Mouse (Mus musculus) embryonic facial prominence, embryonic 12.5 days (tissue): ENCODE data around the gene Xpo1. TPM values are rescaled to one million over a fixed set of nuclear protein-coding genes. Genes with fewer than 3 reads are reported as not detected.
"Not testable (repeated sequence)": the region's sequence is repeated elsewhere in the genome, so short reads cannot be mapped to it uniquely, and the experiment has no call there.

ENCODE experiments used
- ATAC-seq: fragments of 200-750 bp; cut with Nextera tagmentation; 2 replicates; pipeline ENCODE4 v1.8.0; 2017; ENCODE audit not compliant: insufficient number of reproducible peaks, insufficient read depth, low FRiP score, low TSS enrichment
- H3K27ac ChIP-seq: fragments of 300-500 bp; sonication (generic); 2 replicates; pipeline ENCODE4 v1.5.1; 2016; ENCODE audit warnings: mild to moderate bottlenecking
- H3K27me3 ChIP-seq: fragments of 300-500 bp; sonication (generic); 2 replicates; pipeline ENCODE4 v1.6.1; 2016; ENCODE audit warnings: mild to moderate bottlenecking, moderate library complexity
- H3K36me3 ChIP-seq: fragments of 300-500 bp; sonication (generic); 2 replicates; pipeline ENCODE4 v1.6.1; 2016; ENCODE audit warnings: mild to moderate bottlenecking
- H3K4me1 ChIP-seq: fragments of 300-500 bp; sonication (generic); 2 replicates; pipeline ENCODE4 v1.6.1; 2016
- H3K4me2 ChIP-seq: fragments of 300-500 bp; sonication (generic); replicated peaks from 2 replicates; pipeline ENCODE4 v1.6.1; 2016; ENCODE audit warnings: mild to moderate bottlenecking, moderate library complexity
- H3K4me3 ChIP-seq: fragments of 300-500 bp; sonication (generic); 2 replicates; pipeline ENCODE4 v1.5.1; 2016; ENCODE audit warnings: mild to moderate bottlenecking
- H3K9ac ChIP-seq: fragments of 300-500 bp; sonication (generic); 2 replicates; pipeline ENCODE4 v1.6.1; 2016; ENCODE audit warnings: mild to moderate bottlenecking, moderate library complexity
- H3K9me3 ChIP-seq: fragments of 300-500 bp; sonication (generic); 2 replicates; pipeline ENCODE4 v1.6.1; 2016; ENCODE audit warnings: mild to moderate bottlenecking, moderate library complexity
- WGBS: fragments of 180-500 bp; shearing (Covaris S2); methylation state at CpG from one replicate; pipeline ENCODE4 v1.1.7; 2016; 5-methylcytosine and 5-hydroxymethylcytosine counted together
- polyA plus RNA-seq: library from polyadenylated mRNA; unstranded; fragments of >200 nt; fragmentation: Nextera tagmentation; extraction: Ambion mirVana; gene quantifications from 2 replicates; pipeline ENCODE4 v1.2.1, GENCODE M21; 2016

Gene Xpo1
- polyA plus RNA-seq, 1 experiment from 2014 or later, result 182 TPM

GRCm38 (mm10) chr11:23259073-23259472 lies 3.2 kb downstream of the Xpo1 start:
- Histone ChIP-seq H3K9me3 (no peaks in the 10 kb centered on the region), H3K4me1 (peaks cover 13% of the 10 kb centered on the region), H3K36me3 (peaks cover 27% of the 10 kb centered on the region), H3K9ac (no peak overlapping the region), H3K4me2 (peak overlapping the region; percentile 23), H3K27me3 (no peaks in the 10 kb centered on the region), H3K4me3 (peak overlapping the region; percentile 11; the same call in 1 of the 2 replicates), H3K27ac (no peak overlapping the region)
- no peak for ATAC-seq
- WGBS, result 92% methylated on average over 4 of the region's 4 CpGs

- peaks cover 30% of the 10 kb centered on the region for H3K36me3 ChIP-seq
- WGBS, result 76% methylated on average over 1 of the region's 1 CpGs
- peak overlapping the region; percentile 13; the same call in 1 of the 2 replicates for H3K4me2 ChIP-seq
- H3K4me3 ChIP-seq, result no peak overlapping the region
- peaks cover 13% of the 10 kb centered on the region for H3K4me1 ChIP-seq
- no peak overlapping the region for H3K9ac ChIP-seq
- no peak for ATAC-seq
- no peaks in the 10 kb centered on the region for H3K9me3 ChIP-seq
- no peaks in the 10 kb centered on the region for H3K27me3 ChIP-seq
- H3K27ac ChIP-seq, result no peak overlapping the region
Observed at GRCm38 (mm10) chr11:23259481-23259880, 3.6 kb downstream of the Xpo1 start.

GRCm38 (mm10) chr11:23260186-23260585 lies 4.3 kb downstream of the Xpo1 start:
- Histone ChIP-seq H3K27ac (no peak overlapping the region), H3K27me3 (no peaks in the 10 kb centered on the region), H3K4me2 (no peak overlapping the region), H3K9ac (no peak overlapping the region), H3K36me3 (peaks cover 37% of the 10 kb centered on the region), H3K9me3 (no peaks in the 10 kb centered on the region), H3K4me3 (no peak overlapping the region), H3K4me1 (peaks cover 13% of the 10 kb centered on the region)
- WGBS, result 98% methylated on average over 1 of the region's 1 CpGs
- ATAC-seq, result no peak

GRCm38 (mm10) chr11:23261490-23261889 lies 5.6 kb downstream of the Xpo1 start:
- no peak overlapping the region for H3K4me2 ChIP-seq
- peaks cover 13% of the 10 kb centered on the region for H3K4me1 ChIP-seq
- no peaks in the 10 kb centered on the region for H3K9me3 ChIP-seq
- ATAC-seq, result no peak
- H3K36me3 ChIP-seq, result peaks cover 49% of the 10 kb centered on the region
- H3K9ac ChIP-seq, result no peak overlapping the region
- H3K4me3 ChIP-seq, result no peak overlapping the region
- 85% methylated on average over 3 of the region's 3 CpGs for WGBS
- no peaks in the 10 kb centered on the region for H3K27me3 ChIP-seq
- H3K27ac ChIP-seq, result no peak overlapping the region

- no peak overlapping the region for H3K9ac ChIP-seq
- no peaks in the 10 kb centered on the region for H3K9me3 ChIP-seq
- no peak for ATAC-seq
- H3K4me2 ChIP-seq, result no peak overlapping the region
- H3K27ac ChIP-seq, result no peak overlapping the region
- peaks cover 52% of the 10 kb centered on the region for H3K36me3 ChIP-seq
- no peak overlapping the region for H3K4me3 ChIP-seq
- no peaks in the 10 kb centered on the region for H3K27me3 ChIP-seq
- no peaks in the 10 kb centered on the region for H3K4me1 ChIP-seq
Observed at GRCm38 (mm10) chr11:23264949-23265348, 9.1 kb downstream of the Xpo1 start.

GRCm38 (mm10) chr11:23271770-23272724 lies 16.2 kb downstream of the Xpo1 start:
- Histone ChIP-seq H3K9me3 (no peaks in the 10 kb centered on the region), H3K36me3 (peaks cover 54% of the 10 kb centered on the region), H3K4me2 (no peak overlapping the region), H3K27ac (no peak overlapping the region), H3K27me3 (no peaks in the 10 kb centered on the region), H3K9ac (no peak overlapping the region), H3K4me3 (no peak overlapping the region), H3K4me1 (no peaks in the 10 kb centered on the region)
- WGBS, result 81% methylated on average over 4 of the region's 4 CpGs
- no peak for ATAC-seq

- ATAC-seq, result no peak
- Histone ChIP-seq H3K4me2 (no peak overlapping the region), H3K27ac (no peak overlapping the region), H3K4me3 (no peak overlapping the region), H3K4me1 (no peaks in the 10 kb centered on the region), H3K27me3 (no peaks in the 10 kb centered on the region), H3K9me3 (no peaks in the 10 kb centered on the region), H3K9ac (no peak overlapping the region), H3K36me3 (peaks cover 75% of the 10 kb centered on the region)
- 87% methylated on average over 3 of the region's 3 CpGs for WGBS
Observed at GRCm38 (mm10) chr11:23275780-23276179, 19.9 kb downstream of the Xpo1 start.

- ATAC-seq, result no peak
- Histone ChIP-seq H3K4me1 (no peaks in the 10 kb centered on the region), H3K36me3 (peaks cover 80% of the 10 kb centered on the region), H3K4me2 (no peak overlapping the region), H3K9ac (no peak overlapping the region), H3K9me3 (no peaks in the 10 kb centered on the region), H3K27me3 (no peaks in the 10 kb centered on the region), H3K27ac (no peak overlapping the region), H3K4me3 (no peak overlapping the region)
- WGBS, result 96% methylated on average over 4 of the region's 4 CpGs
Observed at GRCm38 (mm10) chr11:23284469-23284868, 28.6 kb downstream of the Xpo1 start.

GRCm38 (mm10) chr11:23288866-23289265 lies 33.0 kb downstream of the Xpo1 start:
- 93% methylated on average over 4 of the region's 4 CpGs for WGBS
- not testable (repeated sequence) for H3K4me1 ChIP-seq, ATAC-seq, H3K9me3 ChIP-seq, H3K9ac ChIP-seq, H3K27ac ChIP-seq, H3K27me3 ChIP-seq, H3K4me2 ChIP-seq, H3K4me3 ChIP-seq
- peaks cover 83% of the 10 kb centered on the region for H3K36me3 ChIP-seq

- Histone ChIP-seq H3K36me3 (peaks cover 60% of the 10 kb centered on the region), H3K9me3 (no peaks in the 10 kb centered on the region), H3K4me1 (no peaks in the 10 kb centered on the region), H3K27ac (no peak overlapping the region), H3K27me3 (no peaks in the 10 kb centered on the region), H3K9ac (no peak overlapping the region), H3K4me3 (no peak overlapping the region), H3K4me2 (no peak overlapping the region)
- ATAC-seq, result no peak
- 98% methylated on average over 2 of the region's 2 CpGs for WGBS
Observed at GRCm38 (mm10) chr11:23297379-23297778, 41.5 kb downstream of the Xpo1 start.

- Histone ChIP-seq H3K4me1 (no peaks in the 10 kb centered on the region), H3K4me2 (no peak overlapping the region), H3K27me3 (no peaks in the 10 kb centered on the region), H3K4me3 (no peak overlapping the region), H3K27ac (no peak overlapping the region), H3K9ac (no peak overlapping the region), H3K36me3 (peaks cover 51% of the 10 kb centered on the region), H3K9me3 (no peaks in the 10 kb centered on the region)
- no peak for ATAC-seq
- 90% methylated on average over 2 of the region's 2 CpGs for WGBS
Observed at GRCm38 (mm10) chr11:23298301-23298700, 42.5 kb downstream of the Xpo1 start.

- no peak for ATAC-seq
- Histone ChIP-seq H3K9ac (no peak overlapping the region), H3K4me3 (no peak overlapping the region), H3K27me3 (no peaks in the 10 kb centered on the region), H3K4me1 (no peaks in the 10 kb centered on the region), H3K36me3 (peaks cover 36% of the 10 kb centered on the region), H3K4me2 (no peak overlapping the region), H3K9me3 (no peaks in the 10 kb centered on the region), H3K27ac (no peak overlapping the region)
- 86% methylated on average over 1 of the region's 1 CpGs for WGBS
Observed at GRCm38 (mm10) chr11:23299910-23300309, 44.1 kb downstream of the Xpo1 start.
